Mouse (Mus musculus) myocyte (in vitro differentiated cells): ENCODE measurements around the gene Tmco5. TPM values are rescaled to one million over a fixed set of nuclear protein-coding genes. Genes with fewer than 3 reads are reported as not detected.

Experiments used
- H3K27me3 ChIP-seq: one replicate; pipeline ENCODE4 v1.6.1; 2011; ENCODE audit not compliant: control insufficient read depth, insufficient read depth, insufficient read length
- H3K36me3 ChIP-seq: one replicate; pipeline ENCODE4 v1.6.1; 2011; ENCODE audit not compliant: control insufficient read depth, insufficient read depth
- H3K4me2 ChIP-seq: one replicate; pipeline ENCODE4 v1.6.1; 2011; ENCODE audit warnings: low read depth, control low read depth
- H3K4me3 ChIP-seq: one replicate; pipeline ENCODE4 v1.5.1; 2011; ENCODE audit warnings: mild to moderate bottlenecking, control low read depth, moderate library complexity
- H3K79me2 ChIP-seq: one replicate; pipeline ENCODE4 v1.6.1; 2011; ENCODE audit not compliant: control insufficient read depth, insufficient read depth
- H3ac ChIP-seq: one replicate; pipeline ENCODE4 v1.6.1; 2011; ENCODE audit not compliant: control insufficient read depth, insufficient read length
- E2F4 ChIP-seq: IDR thresholded peaks from one replicate; pipeline ENCODE4 v1.6.1; 2011; ENCODE audit warnings: mild to moderate bottlenecking, control low read depth, moderate library complexity; ENCODE audit not compliant: insufficient read depth
- MAX ChIP-seq: IDR thresholded peaks from one replicate; pipeline ENCODE4 v1.6.1; 2011; ENCODE audit warnings: low read depth, mild to moderate bottlenecking, control low read depth
- MYOD1 ChIP-seq, 3 experiments: IDR thresholded peaks; one replicate each; pipeline ENCODE4 v1.6.1; 2011; ENCODE audit warnings: control low read depth in 2 of 3, low read depth in 2 of 3, mild to moderate bottlenecking in 2 of 3, moderate library complexity in 1 of 3; ENCODE audit not compliant: insufficient read length in 2 of 3, control insufficient read depth in 1 of 3
- MYOG ChIP-seq, 3 experiments: IDR thresholded peaks; one replicate each; pipeline ENCODE4 v1.6.1; 2011; ENCODE audit warnings: control low read depth in 2 of 3, low read depth in 2 of 3, mild to moderate bottlenecking in 2 of 3; ENCODE audit not compliant: insufficient read length in 2 of 3, control insufficient read depth in 1 of 3, insufficient read depth in 1 of 3
- POLR2A ChIP-seq: IDR thresholded peaks from one replicate; pipeline ENCODE4 v1.6.1; 2011; ENCODE audit warnings: low read depth, mild to moderate bottlenecking, control low read depth, moderate library complexity; ENCODE audit not compliant: insufficient read length
- POLR2AphosphoS2 ChIP-seq: IDR thresholded peaks from one replicate; pipeline ENCODE4 v1.6.1; 2011; ENCODE audit warnings: low read depth, control low read depth; ENCODE audit not compliant: insufficient read length
- REST ChIP-seq: IDR thresholded peaks from one replicate; pipeline ENCODE4 v1.6.1; 2011; ENCODE audit warnings: mild to moderate bottlenecking, control low read depth, moderate library complexity; ENCODE audit not compliant: insufficient read depth, insufficient read length
- SRF ChIP-seq: IDR thresholded peaks from one replicate; pipeline ENCODE4 v1.6.1; 2011; ENCODE audit warnings: low read depth; ENCODE audit not compliant: control insufficient read depth, insufficient read length
- TCF12 ChIP-seq: IDR thresholded peaks from one replicate; pipeline ENCODE4 v1.6.1; 2011; ENCODE audit warnings: mild to moderate bottlenecking, control low read depth; ENCODE audit not compliant: poor library complexity, insufficient read depth, severe bottlenecking
- TCF3 ChIP-seq: IDR thresholded peaks from one replicate; pipeline ENCODE4 v1.6.1; 2011; ENCODE audit warnings: low read depth, control low read depth; ENCODE audit not compliant: insufficient read length
- USF1 ChIP-seq: IDR thresholded peaks from one replicate; pipeline ENCODE4 v1.6.1; 2011; ENCODE audit warnings: low read depth, mild to moderate bottlenecking, control low read depth, moderate library complexity
- polyA plus RNA-seq: library from polyadenylated mRNA; unstranded; fragments of >200 nt; fragmentation: generic; extraction: Trizol; gene quantifications from one replicate; pipeline ENCODE4 v1.2.1, GENCODE M21; 2012; ENCODE audit warnings: missing spikeins

Gene Tmco5
- polyA plus RNA-seq, 1 experiment, result not detected

- H3ac ChIP-seq, result no peak overlapping the region
- H3K36me3 ChIP-seq, result no peaks in the 10 kb centered on the region
- no peak for TF ChIP-seq REST
- no peak for TF ChIP-seq USF1
- TF ChIP-seq POLR2AphosphoS2, result no peak
- TF ChIP-seq TCF12, result no peak
- no peak for TF ChIP-seq TCF3
- no peaks in the 10 kb centered on the region for H3K79me2 ChIP-seq
- H3K4me2 ChIP-seq, result no peak overlapping the region
- H3K4me3 ChIP-seq, result no peak overlapping the region
- H3K27me3 ChIP-seq, result no peaks in the 10 kb centered on the region
Observed at GRCm38 (mm10) chr2:116936371-116936770, 57.9 kb downstream of the Tmco5 start.

DNA sequence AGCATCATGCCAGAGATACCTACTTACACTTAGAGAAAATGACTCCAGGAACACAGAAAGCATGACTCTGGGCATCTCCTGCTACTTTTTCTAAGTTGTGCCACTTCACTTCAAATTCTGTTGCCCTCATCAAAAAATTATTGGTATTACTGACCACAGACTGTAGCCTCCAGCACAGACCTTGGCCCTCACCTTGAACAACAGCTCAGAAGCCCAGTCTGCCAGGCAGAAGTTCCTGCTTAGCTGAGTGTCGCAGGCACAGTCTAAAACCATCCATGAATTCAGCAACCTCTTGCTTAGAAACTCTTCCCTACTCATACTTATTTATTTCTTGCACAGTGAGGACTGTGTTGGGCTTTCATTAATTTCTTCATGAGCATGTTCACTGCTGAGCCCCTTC lies 58.7 kb downstream of the Tmco5 start:
- TF ChIP-seq MYOG (IDR thresholded peaks at IDR 0.05; ENCODE audit: control insufficient read depth in 1 of 3, insufficient read depth in 1 of 3, insufficient read length in 2 of 3, low read depth in 2 of 3) (no peak), TCF12 (no peak), POLR2A (no peak), SRF (no peak), REST (no peak), TCF3 (no peak), MAX (no peak), MYOD1 (IDR thresholded peaks at IDR 0.05; ENCODE audit: control insufficient read depth in 1 of 3, insufficient read length in 2 of 3, low read depth in 2 of 3) (no peak), E2F4 (no peak), USF1 (no peak), POLR2AphosphoS2 (no peak)
- H3ac ChIP-seq, result no peak overlapping the region
- no peaks in the 10 kb centered on the region for H3K27me3 ChIP-seq
- H3K4me2 ChIP-seq, result no peak overlapping the region
- H3K79me2 ChIP-seq, result no peaks in the 10 kb centered on the region
- no peaks in the 10 kb centered on the region for H3K36me3 ChIP-seq
- H3K4me3 ChIP-seq, result no peak overlapping the region

DNA sequence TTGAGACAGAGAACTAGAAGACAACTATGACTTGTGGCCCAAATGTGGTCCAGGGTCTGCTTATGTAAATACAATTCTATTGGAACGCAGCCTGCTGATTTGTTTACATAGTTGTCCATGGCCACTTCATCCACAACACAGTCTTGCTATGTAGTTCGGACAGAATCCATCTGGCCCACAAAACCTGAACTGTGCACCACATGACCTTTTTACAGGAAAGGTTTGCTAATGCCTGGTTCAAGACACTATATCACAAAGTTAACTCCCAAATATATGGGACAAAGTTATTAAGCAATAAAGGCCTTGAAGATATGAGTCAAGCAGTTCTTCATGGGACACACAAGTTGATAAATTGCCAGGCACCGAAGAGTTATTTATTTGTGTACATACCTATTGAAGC lies 63.3 kb downstream of the Tmco5 start:
- no peak overlapping the region for H3ac ChIP-seq
- H3K79me2 ChIP-seq, result no peaks in the 10 kb centered on the region
- no peaks in the 10 kb centered on the region for H3K27me3 ChIP-seq
- H3K4me2 ChIP-seq, result peak overlapping the region; percentile 33
- H3K4me3 ChIP-seq, result no peak overlapping the region
- TF ChIP-seq E2F4, result no peak
- no peak for TF ChIP-seq POLR2AphosphoS2
- TF ChIP-seq SRF, result no peak
- no peak for TF ChIP-seq TCF3
- no peak for TF ChIP-seq MYOD1 (IDR thresholded peaks at IDR 0.05; ENCODE audit: control insufficient read depth in 1 of 3, insufficient read length in 2 of 3, low read depth in 2 of 3)
- no peak for TF ChIP-seq MAX
- H3K36me3 ChIP-seq, result no peaks in the 10 kb centered on the region

Other genes with a start within 250 kb of the Tmco5 start
- gene Spred1, start 242.7 kb downstream of the Tmco5 start, polyA plus RNA-seq, result 7.1 TPM